Mouse (Mus musculus) liver (tissue): ENCODE data around the gene Pvalb.

Experiments used
- DNase-seq: peaks from one replicate; pipeline ENCODE4 v3.0.0-alpha.2; 2020; ENCODE audit warnings: mixed read lengths

Gene Pvalb

GRCm38 (mm10) chr15:78157824-78158223, 48.4 kb downstream of the Pvalb start:
- no peak for DNase-seq

- DNase-seq = no peak
Observed at GRCm38 (mm10) chr15:78157330-78157729, 48.9 kb downstream of the Pvalb start.

GRCm38 (mm10) chr15:78155421-78155820, 50.8 kb downstream of the Pvalb start:
- DNase-seq = no peak

GRCm38 (mm10) chr15:78153045-78153775, 53.0 kb downstream of the Pvalb start:
- DNase-seq = no peak

GRCm38 (mm10) chr15:78148565-78148964, 57.6 kb downstream of the Pvalb start:
- DNase-seq = no peak
